Mouse (Mus musculus) embryonic facial prominence, embryonic 11.5 days (tissue): Measurements from ENCODE around the gene Usp8. TPM values are rescaled to one million over a fixed set of nuclear protein-coding genes. Genes with fewer than 3 reads are reported as not detected.

ENCODE experiments used
- ATAC-seq: fragments of 200-750 bp; cut with Nextera tagmentation; replicated peaks from 2 replicates; pipeline ENCODE4 v1.8.0; 2017; ENCODE audit warnings: low read depth; ENCODE audit not compliant: insufficient number of reproducible peaks, low FRiP score, low TSS enrichment
- DNase-seq: peaks from one replicate; pipeline ENCODE4 v3.0.0-alpha.2; 2015; ENCODE audit warnings: low spot score
- H3K27ac ChIP-seq: fragments of 300-500 bp; sonication (generic); replicated peaks from 2 replicates; pipeline ENCODE4 v1.5.1; 2014; ENCODE audit warnings: mild to moderate bottlenecking, low read depth, low read length, control low read depth
- H3K27me3 ChIP-seq: fragments of 300-500 bp; sonication (generic); 2 replicates; pipeline ENCODE4 v1.6.1; 2014; ENCODE audit warnings: mild to moderate bottlenecking, low read length, moderate library complexity, mixed read lengths; ENCODE audit not compliant: control insufficient read depth, insufficient read depth
- H3K36me3 ChIP-seq: fragments of 300-500 bp; sonication (generic); replicated peaks from 2 replicates; pipeline ENCODE4 v1.6.1; 2014; ENCODE audit warnings: low read depth, mild to moderate bottlenecking, low read length, moderate library complexity, mixed read lengths; ENCODE audit not compliant: control insufficient read depth, insufficient read depth
- H3K4me1 ChIP-seq: fragments of 300-500 bp; sonication (generic); 2 replicates; pipeline ENCODE4 v1.6.1; 2014; ENCODE audit warnings: low read length, mixed read lengths; ENCODE audit not compliant: control insufficient read depth, insufficient read depth
- H3K4me2 ChIP-seq: fragments of 300-500 bp; sonication (generic); 2 replicates; pipeline ENCODE4 v1.6.1; 2014; ENCODE audit warnings: low read depth, mild to moderate bottlenecking, control low read depth, low read length, moderate library complexity
- H3K4me3 ChIP-seq: fragments of 300-500 bp; sonication (generic); 2 replicates; pipeline ENCODE4 v1.5.1; 2014; ENCODE audit warnings: low read depth, low read length, control low read depth
- H3K9ac ChIP-seq: fragments of 300-500 bp; sonication (generic); replicated peaks from 2 replicates; pipeline ENCODE4 v1.6.1; 2014; ENCODE audit warnings: mild to moderate bottlenecking, control low read depth, low read length
- H3K9me3 ChIP-seq: fragments of 300-500 bp; sonication (generic); replicated peaks from 2 replicates; pipeline ENCODE4 v1.6.1; 2016; ENCODE audit warnings: mild to moderate bottlenecking, low read length, inconsistent platforms, mixed read lengths; ENCODE audit not compliant: control insufficient read depth
- WGBS: fragments of 180-500 bp; shearing (Covaris S2); extraction: QIAGEN DNeasy Blood & Tissue Kit; methylation state at CpG from one replicate; pipeline ENCODE4 v1.1.7; 2014; 5-methylcytosine and 5-hydroxymethylcytosine counted together
- polyA plus RNA-seq: library from polyadenylated mRNA; unstranded; fragments of >200 nt; fragmentation: Nextera tagmentation; extraction: Ambion mirVana; gene quantifications from 2 replicates; pipeline ENCODE4 v1.2.1, GENCODE M21; 2014

Gene Usp8
- polyA plus RNA-seq, 1 experiment from 2014 or later, result 52.5 TPM

DNA sequence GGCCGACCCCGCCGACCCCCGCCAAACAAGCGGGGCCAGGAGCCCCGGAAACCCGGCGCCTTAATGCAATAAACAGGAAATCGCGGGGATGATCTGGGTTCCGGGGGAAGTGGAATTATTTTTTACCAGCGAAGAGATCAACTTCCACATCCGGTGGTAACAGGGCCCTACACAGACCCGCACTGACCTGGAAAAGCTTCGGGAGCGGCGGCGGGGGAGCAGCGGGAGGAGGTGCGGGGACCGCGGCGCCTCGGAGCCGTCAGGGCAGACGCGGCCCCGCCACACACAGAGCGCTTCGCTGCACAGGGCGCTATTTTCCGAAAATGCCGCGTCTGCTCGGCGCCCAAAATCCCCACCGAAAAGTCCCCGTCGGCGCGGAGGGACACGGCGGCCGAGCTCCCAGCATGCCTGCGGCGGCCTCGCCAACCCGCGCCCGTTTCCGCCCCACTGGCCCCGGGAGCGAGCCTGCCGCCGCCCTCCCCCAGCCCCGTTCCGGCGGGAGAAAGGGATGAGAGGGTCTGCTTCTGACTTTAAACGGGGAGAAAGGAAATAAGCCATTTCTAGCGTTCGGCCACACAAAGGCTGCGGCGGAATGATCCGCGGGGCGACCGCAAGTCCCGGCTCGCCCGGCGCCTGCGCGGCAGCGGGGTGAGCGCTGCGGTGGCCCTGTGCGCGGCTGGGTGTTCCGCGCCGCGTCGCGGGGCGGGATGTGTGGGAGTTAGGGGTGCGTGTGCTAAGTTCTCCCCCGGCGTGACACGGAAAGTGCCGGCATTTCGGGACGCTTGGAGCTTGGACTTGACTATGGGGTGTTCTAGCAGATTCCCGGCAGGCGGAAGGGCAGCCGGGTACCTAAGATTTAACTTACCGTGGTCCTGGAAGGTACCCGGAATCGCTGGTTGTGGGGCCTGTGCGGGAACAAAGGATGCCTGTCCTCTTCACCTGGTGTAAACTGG is 31.7 kb upstream of the Usp8 start:
- WGBS, result under 1% methylated on average over 84 of the region's 99 CpGs
- DNase-seq (peak; percentile 92), ATAC-seq (peak; percentile 91)
- H3K36me3 ChIP-seq, result no peaks in the 10 kb centered on the region; the same call in 1 of the 2 replicates
- H3K9me3 ChIP-seq, result no peaks in the 10 kb centered on the region
- peak overlapping the region; percentile 86 for H3K4me3 ChIP-seq
- peak overlapping the region; percentile 100 for H3K27ac ChIP-seq
- H3K4me2 ChIP-seq, result peak overlapping the region; percentile 70
- H3K27me3 ChIP-seq, result no peaks in the 10 kb centered on the region
- H3K4me1 ChIP-seq, result no peaks in the 10 kb centered on the region
- peak overlapping the region; percentile 100 for H3K9ac ChIP-seq

DNA sequence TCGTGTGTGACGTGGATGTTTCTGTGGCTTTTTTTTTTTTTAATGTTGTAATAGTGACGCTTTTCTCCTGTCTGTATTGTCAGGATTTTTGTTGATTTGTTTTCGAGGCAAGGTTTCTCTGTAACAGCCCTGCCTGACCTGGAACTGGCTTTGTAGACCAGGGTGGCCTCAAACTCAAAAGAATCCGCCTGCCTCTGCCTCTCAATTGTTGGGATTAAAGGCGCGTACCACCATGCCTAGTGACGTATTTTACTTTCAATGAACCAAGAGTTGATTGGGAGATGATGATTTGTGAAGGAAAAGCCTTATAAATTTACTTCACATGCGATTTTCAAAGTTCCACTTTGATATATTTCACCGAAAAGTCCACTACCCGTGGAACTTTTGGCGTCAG is 31.0 kb upstream of the Usp8 start, which contains the start of gene Gabpb1:
Gene Gabpb1, minus strand, starts transcription at position 216 of the 394 bp plus-strand sequence.
- Histone ChIP-seq H3K27ac (peak within 1 kb of the TSS; percentile 100), H3K27me3 (no peaks in the 10 kb centered on the region), H3K36me3 (no peaks in the 10 kb centered on the region; the same call in 1 of the 2 replicates), H3K4me3 (peak within 1 kb of the TSS; percentile 86), H3K4me1 (no peaks in the 10 kb centered on the region), H3K9ac (peak within 1 kb of the TSS; percentile 100), H3K9me3 (no peaks in the 10 kb centered on the region), H3K4me2 (peak within 1 kb of the TSS; percentile 70)
- no peak for ATAC-seq
- 30% methylated on average over 12 of the region's 12 CpGs for WGBS
- DNase-seq, result no peak

GRCm38 (mm10) chr2:126677366-126677765 is 29.8 kb upstream of the Usp8 start:
- Histone ChIP-seq H3K9me3 (no peaks in the 10 kb centered on the region), H3K9ac (no peak overlapping the region), H3K4me1 (no peaks in the 10 kb centered on the region), H3K4me2 (no peak overlapping the region), H3K27me3 (no peaks in the 10 kb centered on the region), H3K27ac (no peak overlapping the region), H3K4me3 (no peak overlapping the region), H3K36me3 (no peaks in the 10 kb centered on the region; the same call in 1 of the 2 replicates)
- DNase-seq (no peak), ATAC-seq (no peak)
- WGBS, result 95% methylated on average over 1 of the region's 1 CpGs

DNA sequence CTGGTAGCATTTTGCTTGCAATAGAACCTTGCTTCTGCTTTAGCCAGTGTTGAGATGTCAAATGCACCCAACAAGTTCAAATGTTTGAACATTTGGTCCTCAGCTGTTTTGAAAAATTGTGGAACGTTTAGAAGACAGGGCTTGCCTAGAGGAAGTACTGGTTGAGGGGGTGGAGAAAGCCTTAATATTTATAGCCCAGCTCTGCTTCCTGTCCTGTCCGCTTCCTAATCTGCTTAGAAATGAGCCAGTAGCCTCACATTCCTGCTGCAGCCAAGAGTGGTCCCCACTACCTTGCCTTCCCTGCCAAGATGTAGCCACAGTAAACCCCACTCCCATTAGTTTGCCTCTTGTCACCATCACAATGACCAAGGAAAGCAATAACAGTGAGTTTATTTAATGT is 24.8 kb upstream of the Usp8 start:
- Histone ChIP-seq H3K4me1 (no peaks in the 10 kb centered on the region), H3K36me3 (no peaks in the 10 kb centered on the region; the same call in 1 of the 2 replicates), H3K4me2 (no peak overlapping the region), H3K27me3 (no peaks in the 10 kb centered on the region), H3K27ac (no peak overlapping the region), H3K9me3 (no peaks in the 10 kb centered on the region), H3K9ac (no peak overlapping the region), H3K4me3 (no peak overlapping the region)
- no peak for ATAC-seq
- DNase-seq, result no peak
- WGBS, result 78% methylated on average over 2 of the region's 2 CpGs

DNA sequence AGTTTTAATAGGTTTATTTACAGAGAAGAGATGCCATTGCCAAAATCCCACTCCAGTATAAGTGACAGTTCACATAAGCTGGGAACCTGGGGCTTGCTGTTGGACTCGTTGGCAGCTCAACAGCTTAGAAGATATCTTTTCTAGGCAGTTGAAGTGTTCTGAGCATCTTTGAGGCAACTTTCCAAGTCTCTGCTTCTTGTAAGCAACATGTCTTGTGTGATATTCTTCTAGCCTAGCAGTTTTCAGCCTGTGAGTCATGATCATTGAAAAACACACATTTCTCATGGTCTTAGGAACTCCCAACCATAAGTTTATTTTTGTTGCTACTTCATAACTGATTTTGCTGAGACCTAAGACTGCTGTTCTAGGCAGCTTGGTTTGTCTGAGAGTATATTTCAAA is 24.2 kb upstream of the Usp8 start:
- H3K9ac ChIP-seq, result no peak overlapping the region
- no peaks in the 10 kb centered on the region for H3K4me1 ChIP-seq
- H3K27ac ChIP-seq, result no peak overlapping the region
- ATAC-seq, result no peak
- 96% methylated on average over 1 of the region's 1 CpGs for WGBS
- H3K4me3 ChIP-seq, result no peak overlapping the region
- no peak for DNase-seq
- no peaks in the 10 kb centered on the region for H3K9me3 ChIP-seq
- no peaks in the 10 kb centered on the region for H3K27me3 ChIP-seq
- H3K36me3 ChIP-seq, result no peaks in the 10 kb centered on the region; the same call in 1 of the 2 replicates
- no peak overlapping the region for H3K4me2 ChIP-seq

- Histone ChIP-seq H3K9ac (no peak overlapping the region), H3K27me3 (no peaks in the 10 kb centered on the region), H3K9me3 (no peaks in the 10 kb centered on the region), H3K4me3 (no peak overlapping the region), H3K4me2 (no peak overlapping the region), H3K27ac (no peak overlapping the region), H3K4me1 (no peaks in the 10 kb centered on the region), H3K36me3 (no peaks in the 10 kb centered on the region)
- DNase-seq (no peak), ATAC-seq (no peak)
- WGBS, result 77% methylated on average over 3 of the region's 3 CpGs
These were observed 15.8 kb upstream of the Usp8 start for GRCm38 (mm10) chr2:126691290-126691689.

GRCm38 (mm10) chr2:126695285-126695684 is 11.8 kb upstream of the Usp8 start:
- WGBS, result 87% methylated on average over 6 of the region's 6 CpGs
- H3K4me3 ChIP-seq, result no peak overlapping the region
- H3K27me3 ChIP-seq, result no peaks in the 10 kb centered on the region
- H3K4me2 ChIP-seq, result no peak overlapping the region
- no peak for DNase-seq
- no peak overlapping the region for H3K9ac ChIP-seq
- no peak for ATAC-seq
- H3K27ac ChIP-seq, result no peak overlapping the region
- no peaks in the 10 kb centered on the region for H3K9me3 ChIP-seq
- H3K4me1 ChIP-seq, result no peaks in the 10 kb centered on the region
- no peaks in the 10 kb centered on the region for H3K36me3 ChIP-seq

GRCm38 (mm10) chr2:126707438-126707779 is 281 bp downstream of the Usp8 start:
- Histone ChIP-seq H3K4me1 (no peaks in the 10 kb centered on the region), H3K9ac (peak overlapping the region; percentile 91), H3K4me3 (peak overlapping the region; percentile 89), H3K9me3 (no peaks in the 10 kb centered on the region), H3K36me3 (no peaks in the 10 kb centered on the region), H3K27me3 (no peaks in the 10 kb centered on the region), H3K27ac (0 out of 2 replicates have a peak overlapping the region, but pooled peaks have one; percentile 47), H3K4me2 (peak overlapping the region; percentile 48)
- DNase-seq (no peak), ATAC-seq (peak; percentile 89)
- WGBS, result under 1% methylated on average over 21 of the region's 23 CpGs
